Mouse (Mus musculus): ENCODE measurements around the gene Iqgap1. TPM values are rescaled to one million over a fixed set of nuclear protein-coding genes. Genes with fewer than 3 reads are reported as not detected.

Gene Iqgap1
- polyA plus RNA-seq, 1 experiment from 2014 or later, result 99.2 TPM

GRCm38 (mm10) chr7:80846709-80847108, 20.9 kb upstream of the Iqgap1 start:
- H3K9ac ChIP-seq (ENCODE audit: low read length), result no peak overlapping the region
- no peak overlapping the region for H3K4me2 ChIP-seq (ENCODE audit: low read depth, low read length)
- H3K4me1 ChIP-seq (ENCODE audit: control insufficient read depth, insufficient read depth, low read length), result no peaks in the 10 kb centered on the region
- H3K9me3 ChIP-seq (replicated peaks; ENCODE audit: control insufficient read depth, low read length), result no peaks in the 10 kb centered on the region
- WGBS, result 84% methylated on average over 5 of the region's 5 CpGs
- ATAC-seq (ENCODE audit: insufficient read depth, low FRiP score), result no peak
- no peak overlapping the region for H3K27ac ChIP-seq (ENCODE audit: low read length)
- no peaks in the 10 kb centered on the region for H3K36me3 ChIP-seq (ENCODE audit: control insufficient read depth, insufficient read depth, low read length)
- no peak overlapping the region for H3K4me3 ChIP-seq (replicated peaks; ENCODE audit: low read length)
- H3K27me3 ChIP-seq (ENCODE audit: control insufficient read depth, insufficient read depth, low read length), result no peaks in the 10 kb centered on the region

GRCm38 (mm10) chr7:80846280-80846678, 20.5 kb upstream of the Iqgap1 start:
- Histone ChIP-seq H3K27ac (ENCODE audit: low read length) (no peak overlapping the region), H3K9ac (ENCODE audit: low read length) (0 out of 2 replicates have a peak overlapping the region, but pooled peaks have one; percentile 13), H3K27me3 (ENCODE audit: control insufficient read depth, insufficient read depth, low read length) (no peaks in the 10 kb centered on the region), H3K9me3 (replicated peaks; ENCODE audit: control insufficient read depth, low read length) (no peaks in the 10 kb centered on the region), H3K4me1 (ENCODE audit: control insufficient read depth, insufficient read depth, low read length) (no peaks in the 10 kb centered on the region), H3K4me3 (replicated peaks; ENCODE audit: low read length) (no peak overlapping the region), H3K36me3 (ENCODE audit: control insufficient read depth, insufficient read depth, low read length) (no peaks in the 10 kb centered on the region), H3K4me2 (ENCODE audit: low read depth, low read length) (no peak overlapping the region)
- whole genome bisulfite sequencing, result 79% methylated on average over 10 of the region's 10 CpGs
- no peak for ATAC-seq (ENCODE audit: insufficient read depth, low FRiP score)

- no peaks in the 10 kb centered on the region for H3K4me1 ChIP-seq (ENCODE audit: control insufficient read depth, insufficient read depth, low read length)
- H3K4me3 ChIP-seq (replicated peaks; ENCODE audit: low read length), result no peak overlapping the region
- no peaks in the 10 kb centered on the region for H3K27me3 ChIP-seq (ENCODE audit: control insufficient read depth, insufficient read depth, low read length)
- H3K4me2 ChIP-seq (ENCODE audit: low read depth, low read length), result no peak overlapping the region
- H3K9ac ChIP-seq (ENCODE audit: low read length), result 0 out of 2 replicates have a peak overlapping the region, but pooled peaks have one; percentile 13
- no peak for ATAC-seq (ENCODE audit: insufficient read depth, low FRiP score)
- WGBS, result 59% methylated on average over 15 of the region's 15 CpGs
- H3K27ac ChIP-seq (ENCODE audit: low read length), result no peak overlapping the region
- no peaks in the 10 kb centered on the region for H3K36me3 ChIP-seq (ENCODE audit: control insufficient read depth, insufficient read depth, low read length)
- no peaks in the 10 kb centered on the region for H3K9me3 ChIP-seq (replicated peaks; ENCODE audit: control insufficient read depth, low read length)
Measured at GRCm38 (mm10) chr7:80845621-80846279, 20.0 kb upstream of the Iqgap1 start.

- WGBS, result 93% methylated on average over 12 of the region's 12 CpGs
- Histone ChIP-seq H3K4me3 (replicated peaks; ENCODE audit: low read length) (no peak overlapping the region), H3K27me3 (ENCODE audit: control insufficient read depth, insufficient read depth, low read length) (no peaks in the 10 kb centered on the region), H3K4me1 (ENCODE audit: control insufficient read depth, insufficient read depth, low read length) (no peaks in the 10 kb centered on the region), H3K36me3 (ENCODE audit: control insufficient read depth, insufficient read depth, low read length) (no peaks in the 10 kb centered on the region), H3K4me2 (ENCODE audit: low read depth, low read length) (no peak overlapping the region), H3K9ac (ENCODE audit: low read length) (no peak overlapping the region), H3K27ac (ENCODE audit: low read length) (no peak overlapping the region), H3K9me3 (replicated peaks; ENCODE audit: control insufficient read depth, low read length) (no peaks in the 10 kb centered on the region)
- no peak for ATAC-seq (ENCODE audit: insufficient read depth, low FRiP score)
Measured at GRCm38 (mm10) chr7:80844691-80845090, 18.9 kb upstream of the Iqgap1 start.

GRCm38 (mm10) chr7:80843910-80844640, 18.3 kb upstream of the Iqgap1 start:
- Histone ChIP-seq H3K4me2 (ENCODE audit: low read depth, low read length) (no peak overlapping the region), H3K27ac (ENCODE audit: low read length) (no peak overlapping the region), H3K36me3 (ENCODE audit: control insufficient read depth, insufficient read depth, low read length) (no peaks in the 10 kb centered on the region), H3K27me3 (ENCODE audit: control insufficient read depth, insufficient read depth, low read length) (no peaks in the 10 kb centered on the region), H3K4me3 (replicated peaks; ENCODE audit: low read length) (no peak overlapping the region), H3K9me3 (replicated peaks; ENCODE audit: control insufficient read depth, low read length) (no peaks in the 10 kb centered on the region), H3K9ac (ENCODE audit: low read length) (no peak overlapping the region), H3K4me1 (ENCODE audit: control insufficient read depth, insufficient read depth, low read length) (no peaks in the 10 kb centered on the region)
- 93% methylated on average over 8 of the region's 8 CpGs for WGBS
- ATAC-seq (ENCODE audit: insufficient read depth, low FRiP score), result no peak

GRCm38 (mm10) chr7:80843176-80843575, 17.4 kb upstream of the Iqgap1 start:
- Histone ChIP-seq H3K27me3 (ENCODE audit: control insufficient read depth, insufficient read depth, low read length) (no peaks in the 10 kb centered on the region), H3K27ac (ENCODE audit: low read length) (no peak overlapping the region), H3K9ac (ENCODE audit: low read length) (no peak overlapping the region), H3K9me3 (replicated peaks; ENCODE audit: control insufficient read depth, low read length) (no peaks in the 10 kb centered on the region), H3K36me3 (ENCODE audit: control insufficient read depth, insufficient read depth, low read length) (no peaks in the 10 kb centered on the region), H3K4me3 (replicated peaks; ENCODE audit: low read length) (no peak overlapping the region), H3K4me2 (ENCODE audit: low read depth, low read length) (no peak overlapping the region), H3K4me1 (ENCODE audit: control insufficient read depth, insufficient read depth, low read length) (no peaks in the 10 kb centered on the region)
- WGBS, result 73% methylated on average over 1 of the region's 1 CpGs
- ATAC-seq (ENCODE audit: insufficient read depth, low FRiP score), result no peak

- H3K27ac ChIP-seq (ENCODE audit: low read length), result no peak overlapping the region
- H3K9me3 ChIP-seq (replicated peaks; ENCODE audit: control insufficient read depth, low read length), result no peaks in the 10 kb centered on the region
- H3K4me1 ChIP-seq (ENCODE audit: control insufficient read depth, insufficient read depth, low read length), result no peaks in the 10 kb centered on the region
- H3K4me2 ChIP-seq (ENCODE audit: low read depth, low read length), result no peak overlapping the region
- no peaks in the 10 kb centered on the region for H3K36me3 ChIP-seq (ENCODE audit: control insufficient read depth, insufficient read depth, low read length)
- H3K4me3 ChIP-seq (replicated peaks; ENCODE audit: low read length), result no peak overlapping the region
- H3K27me3 ChIP-seq (ENCODE audit: control insufficient read depth, insufficient read depth, low read length), result no peaks in the 10 kb centered on the region
- no peak overlapping the region for H3K9ac ChIP-seq (ENCODE audit: low read length)
- no peak for ATAC-seq (ENCODE audit: insufficient read depth, low FRiP score)
- 56% methylated on average over 5 of the region's 5 CpGs for WGBS
Measured at GRCm38 (mm10) chr7:80842132-80842531, 16.4 kb upstream of the Iqgap1 start.

GRCm38 (mm10) chr7:80840937-80841336, 15.2 kb upstream of the Iqgap1 start:
- WGBS, result 54% methylated on average over 4 of the region's 4 CpGs

GRCm38 (mm10) chr7:80840241-80840640, 14.5 kb upstream of the Iqgap1 start:
- 48% methylated on average over 1 of the region's 1 CpGs for WGBS
- Histone ChIP-seq H3K9ac (ENCODE audit: low read length) (no peak overlapping the region), H3K27ac (ENCODE audit: low read length) (peak overlapping the region; percentile 1; the same call in 1 of the 2 replicates), H3K9me3 (replicated peaks; ENCODE audit: control insufficient read depth, low read length) (no peaks in the 10 kb centered on the region), H3K4me3 (replicated peaks; ENCODE audit: low read length) (no peak overlapping the region), H3K36me3 (ENCODE audit: control insufficient read depth, insufficient read depth, low read length) (no peaks in the 10 kb centered on the region), H3K4me1 (ENCODE audit: control insufficient read depth, insufficient read depth, low read length) (no peaks in the 10 kb centered on the region), H3K4me2 (ENCODE audit: low read depth, low read length) (no peak overlapping the region), H3K27me3 (ENCODE audit: control insufficient read depth, insufficient read depth, low read length) (no peaks in the 10 kb centered on the region)
- ATAC-seq (ENCODE audit: insufficient read depth, low FRiP score), result no peak

More at GRCm38 (mm10) chr7:80840937-80841336, 15.2 kb upstream of the Iqgap1 start:
- Histone ChIP-seq H3K36me3 (ENCODE audit: control insufficient read depth, insufficient read depth, low read length) (no peaks in the 10 kb centered on the region), H3K27me3 (ENCODE audit: control insufficient read depth, insufficient read depth, low read length) (no peaks in the 10 kb centered on the region), H3K9me3 (replicated peaks; ENCODE audit: control insufficient read depth, low read length) (no peaks in the 10 kb centered on the region), H3K27ac (ENCODE audit: low read length) (peak overlapping the region; percentile 1; the same call in 1 of the 2 replicates), H3K4me1 (ENCODE audit: control insufficient read depth, insufficient read depth, low read length) (no peaks in the 10 kb centered on the region), H3K9ac (ENCODE audit: low read length) (no peak overlapping the region), H3K4me3 (replicated peaks; ENCODE audit: low read length) (no peak overlapping the region), H3K4me2 (ENCODE audit: low read depth, low read length) (no peak overlapping the region)
- no peak for ATAC-seq (ENCODE audit: insufficient read depth, low FRiP score)
